Mouse (Mus musculus): ENCODE data around the gene Shisa3. TPM values are rescaled to one million over a fixed set of nuclear protein-coding genes. Genes with fewer than 3 reads are reported as not detected.
A peak's percentile ranks its signal among the peaks of the same experiment; 100 is the strongest.

Gene Shisa3
- total and polyA plus RNA-seq, 3 experiments, result 0.06 TPM; not detected in 2

- no peaks in the 10 kb centered on the region for H3K79me2 ChIP-seq (ENCODE audit: control insufficient read depth, insufficient read depth, low read length, poor library complexity)
- H3K4me3 ChIP-seq (ENCODE audit: control insufficient read depth in 1 of 2, insufficient read depth in 1 of 2, low read depth in 2 of 2, low read length in 2 of 2), result no peak overlapping the region
- H3K36me3 ChIP-seq (ENCODE audit: control insufficient read depth in 1 of 2, insufficient read depth in 2 of 2, low read length in 2 of 2), result no peaks in the 10 kb centered on the region
- H3K9me3 ChIP-seq (replicated peaks; ENCODE audit: insufficient read depth, low read length), result no peaks in the 10 kb centered on the region
- TF ChIP-seq JUND (IDR thresholded peaks at IDR 0.05; ENCODE audit: low read depth, low read length) (no peak), BHLHE40 (IDR thresholded peaks at IDR 0.05; ENCODE audit: borderline replicate concordance, low read depth, low read length) (no peak), POLR2AphosphoS2 (IDR thresholded peaks at IDR 0.05; ENCODE audit: low read length) (no peak), MEF2A (IDR thresholded peaks at IDR 0.05; ENCODE audit: extremely low read depth, insufficient replicate concordance, low read depth, low read length, poor library complexity, severe bottlenecking) (no peak), SIN3A (IDR thresholded peaks at IDR 0.05; ENCODE audit: low read length) (no peak), ZKSCAN1 (IDR thresholded peaks at IDR 0.05; ENCODE audit: low read depth, low read length) (no peak), TCF12 (IDR thresholded peaks at IDR 0.05; ENCODE audit: low read depth, low read length) (no peak)
- H3K27me3 ChIP-seq (ENCODE audit: control insufficient read depth in 1 of 2, insufficient read depth in 2 of 2, low read length in 2 of 2), result no peaks in the 10 kb centered on the region
- no peak for DNase-seq (ENCODE audit: low read depth, low spot score)
- H3K9ac ChIP-seq (ENCODE audit: control insufficient read depth, low read depth, low read length, poor library complexity, severe bottlenecking), result no peak overlapping the region
- H3K27ac ChIP-seq (ENCODE audit: control insufficient read depth, low read depth, low read length), result no peak overlapping the region
- H3K4me1 ChIP-seq (ENCODE audit: control insufficient read depth in 1 of 2, insufficient read depth in 2 of 2, low read length in 2 of 2), result no peaks in the 10 kb centered on the region
Observed at GRCm38 (mm10) chr5:67609520-67609837, 1.8 kb downstream of the Shisa3 start.

- no peaks in the 10 kb centered on the region for H3K27me3 ChIP-seq (ENCODE audit: control insufficient read depth in 1 of 2, insufficient read depth in 2 of 2, low read length in 2 of 2)
- no peaks in the 10 kb centered on the region; a peak in 1 of 4 replicates for H3K4me1 ChIP-seq (ENCODE audit: control insufficient read depth in 1 of 2, insufficient read depth in 2 of 2, low read length in 2 of 2)
- no peak overlapping the region for H3K27ac ChIP-seq (ENCODE audit: control insufficient read depth, low read depth, low read length)
- H3K79me2 ChIP-seq (ENCODE audit: control insufficient read depth, insufficient read depth, low read length, poor library complexity), result no peaks in the 10 kb centered on the region
- H3K9ac ChIP-seq (ENCODE audit: control insufficient read depth, low read depth, low read length, poor library complexity, severe bottlenecking), result no peak overlapping the region
- TF ChIP-seq GATA1 (IDR thresholded peaks at IDR 0.05; ENCODE audit: low read depth, low read length) (peak; percentile 84), EP300 (IDR thresholded peaks at IDR 0.05; ENCODE audit: low read depth in 1 of 2, low read length in 2 of 2) (peak; percentile 49 to 56; a peak in 3 of 4 replicates), MAFK (IDR thresholded peaks at IDR 0.05; ENCODE audit: borderline replicate concordance, low read depth, low read length) (no peak)
- DNase-seq (ENCODE audit: low read depth, low spot score), result peak; percentile 46
- H3K9me3 ChIP-seq (replicated peaks; ENCODE audit: insufficient read depth, low read length), result no peaks in the 10 kb centered on the region
- peaks cover 4 to 10% of the 10 kb centered on the region in 2 experiments; a peak in 3 of 4 replicates for H3K36me3 ChIP-seq (ENCODE audit: control insufficient read depth in 1 of 2, insufficient read depth in 2 of 2, low read length in 2 of 2)
- H3K4me3 ChIP-seq (ENCODE audit: control insufficient read depth in 1 of 2, insufficient read depth in 1 of 2, low read depth in 2 of 2, low read length in 2 of 2), result no peak overlapping the region
Observed at GRCm38 (mm10) chr5:67621230-67621629, 13.5 kb downstream of the Shisa3 start.

GRCm38 (mm10) chr5:67628180-67628940 is 20.7 kb downstream of the Shisa3 start:
- Histone ChIP-seq H3K79me2 (ENCODE audit: control insufficient read depth, insufficient read depth, low read length, poor library complexity) (no peaks in the 10 kb centered on the region), H3K27me3 (ENCODE audit: control insufficient read depth in 1 of 2, insufficient read depth in 2 of 2, low read length in 2 of 2) (no peaks in the 10 kb centered on the region), H3K4me3 (ENCODE audit: control insufficient read depth in 1 of 2, insufficient read depth in 1 of 2, low read depth in 2 of 2, low read length in 2 of 2) (no peak overlapping the region), H3K9ac (ENCODE audit: control insufficient read depth, low read depth, low read length, poor library complexity, severe bottlenecking) (no peak overlapping the region), H3K9me3 (replicated peaks; ENCODE audit: insufficient read depth, low read length) (no peaks in the 10 kb centered on the region), H3K4me1 (ENCODE audit: control insufficient read depth in 1 of 2, insufficient read depth in 2 of 2, low read length in 2 of 2) (peaks cover 2 to 4% of the 10 kb centered on the region in 2 experiments; a peak in 2 of 4 replicates), H3K27ac (ENCODE audit: control insufficient read depth, low read depth, low read length) (no peak overlapping the region), H3K36me3 (ENCODE audit: control insufficient read depth in 1 of 2, insufficient read depth in 2 of 2, low read length in 2 of 2) (no peaks in the 10 kb centered on the region; a peak in 2 of 4 replicates)
- no peak for DNase-seq (ENCODE audit: low read depth, low spot score)
- TF ChIP-seq SMC3 (IDR thresholded peaks at IDR 0.05; ENCODE audit: low read depth, low read length) (no peak), MYC (IDR thresholded peaks at IDR 0.05; ENCODE audit: low read depth, low read length) (no peak), BHLHE40 (IDR thresholded peaks at IDR 0.05; ENCODE audit: borderline replicate concordance, low read depth, low read length) (no peak), POLR2A (IDR thresholded peaks at IDR 0.05; ENCODE audit: control insufficient read depth in 1 of 2, insufficient read depth in 1 of 2, low read depth in 1 of 2, low read length in 2 of 2, poor library complexity in 1 of 2) (no peak), HCFC1 (IDR thresholded peaks at IDR 0.05; ENCODE audit: low read depth, low read length) (no peak), GABPA (IDR thresholded peaks at IDR 0.05; ENCODE audit: low read depth, low read length) (no peak), CHD2 (IDR thresholded peaks at IDR 0.05; ENCODE audit: low read length) (no peak), MAFK (IDR thresholded peaks at IDR 0.05; ENCODE audit: borderline replicate concordance, low read depth, low read length) (no peak), NRF1 (IDR thresholded peaks at IDR 0.05; ENCODE audit: insufficient read depth, low read depth, low read length, poor library complexity, severe bottlenecking) (no peak), GATA1 (IDR thresholded peaks at IDR 0.05; ENCODE audit: low read depth, low read length) (no peak), ZMIZ1 (IDR thresholded peaks at IDR 0.05; ENCODE audit: low read depth, low read length) (no peak), NELFE (IDR thresholded peaks at IDR 0.05; ENCODE audit: low read depth, low read length) (no peak), CHD1 (IDR thresholded peaks at IDR 0.05; ENCODE audit: low read depth, low read length) (no peak), TBP (IDR thresholded peaks at IDR 0.05; ENCODE audit: low read depth, low read length) (no peak), MAZ (IDR thresholded peaks at IDR 0.05; ENCODE audit: low read depth, low read length) (no peak), KAT2A (conservative IDR thresholded peaks at IDR 0.05; ENCODE audit: low read depth, low read length) (no peak)
